Mouse (Mus musculus): ENCODE data around the gene Mdfi. TPM values are rescaled to one million over a fixed set of nuclear protein-coding genes. Genes with fewer than 3 reads are reported as not detected.

Gene Mdfi
- polyA plus RNA-seq, 2 experiments: 1.7 to 5.2 TPM

- DNase-seq (ENCODE audit: low read depth in 3 of 3, low spot score in 3 of 3) (no peak), ATAC-seq (ENCODE audit: insufficient read depth) (peak; percentile 23; the same call in 1 of the 2 replicates)
- Histone ChIP-seq H3K9ac (replicated peaks) (no peak overlapping the region), H3K9me3 (ENCODE audit: control insufficient read depth, low read length) (no peaks in the 10 kb centered on the region; the same call in 1 of the 2 replicates), H3K27me3 (ENCODE audit: control insufficient read depth, insufficient read depth, low read length) (no peaks in the 10 kb centered on the region), H3K27ac (no peak overlapping the region), H3K36me3 (replicated peaks; ENCODE audit: control insufficient read depth, insufficient read depth, low read depth) (no peaks in the 10 kb centered on the region), H3K4me1 (replicated peaks; ENCODE audit: control insufficient read depth in 2 of 2, insufficient read depth in 2 of 2, low read length in 1 of 2) (no peaks in the 10 kb centered on the region), H3K4me3 (ENCODE audit: insufficient read depth in 1 of 2, low read depth in 2 of 2, low read length in 2 of 2) (no peak overlapping the region), H3K4me2 (ENCODE audit: low read depth) (no peak overlapping the region)
- TF ChIP-seq CTCF (IDR thresholded peaks at IDR 0.05; ENCODE audit: low read depth): no peak
- TF ChIP-seq EP300 (IDR thresholded peaks at IDR 0.05; ENCODE audit: low read depth): no peak
- 34% methylated on average over 19 of the region's 19 CpGs for WGBS (ENCODE audit: insufficient replicate concordance)
These were observed 7.6 kb upstream of the Mdfi start for GRCm38 (mm10) chr17:47841931-47842623.

- Histone ChIP-seq H3K4me3 (ENCODE audit: insufficient read depth in 1 of 2, low read depth in 2 of 2, low read length in 2 of 2) (no peak overlapping the region), H3K4me2 (ENCODE audit: low read depth) (no peak overlapping the region), H3K4me1 (replicated peaks; ENCODE audit: control insufficient read depth in 2 of 2, insufficient read depth in 2 of 2, low read length in 1 of 2) (no peaks in the 10 kb centered on the region), H3K27me3 (ENCODE audit: control insufficient read depth, insufficient read depth, low read length) (no peaks in the 10 kb centered on the region), H3K9ac (replicated peaks) (no peak overlapping the region), H3K9me3 (ENCODE audit: control insufficient read depth, low read length) (no peaks in the 10 kb centered on the region; the same call in 1 of the 2 replicates), H3K27ac (no peak overlapping the region), H3K36me3 (replicated peaks; ENCODE audit: control insufficient read depth, insufficient read depth, low read depth) (no peaks in the 10 kb centered on the region)
- DNase-seq (ENCODE audit: low read depth in 3 of 3, low spot score in 3 of 3) (no peak), ATAC-seq (ENCODE audit: insufficient read depth) (no peak)
- TF ChIP-seq EP300 (IDR thresholded peaks at IDR 0.05; ENCODE audit: low read depth) (no peak), CTCF (IDR thresholded peaks at IDR 0.05; ENCODE audit: low read depth) (no peak)
- 69% methylated on average over 8 of the region's 8 CpGs for WGBS (ENCODE audit: insufficient replicate concordance)
These were observed 7.0 kb upstream of the Mdfi start for GRCm38 (mm10) chr17:47841521-47841920.

GRCm38 (mm10) chr17:47837808-47838207 is 3.3 kb upstream of the Mdfi start:
- H3K9me3 ChIP-seq (ENCODE audit: control insufficient read depth, low read length): no peaks in the 10 kb centered on the region
- no peak overlapping the region for H3K27ac ChIP-seq
- no peak for TF ChIP-seq CTCF (IDR thresholded peaks at IDR 0.05; ENCODE audit: low read depth)
- TF ChIP-seq EP300 (IDR thresholded peaks at IDR 0.05; ENCODE audit: low read depth): no peak
- no peak for ATAC-seq (ENCODE audit: insufficient read depth)
- H3K4me3 ChIP-seq (ENCODE audit: insufficient read depth in 1 of 2, low read depth in 2 of 2, low read length in 2 of 2): no peak overlapping the region
- peaks cover 25% of the 10 kb centered on the region for H3K27me3 ChIP-seq (ENCODE audit: control insufficient read depth, insufficient read depth, low read length)
- H3K4me1 ChIP-seq (replicated peaks; ENCODE audit: control insufficient read depth in 2 of 2, insufficient read depth in 2 of 2, low read length in 1 of 2): no peaks in the 10 kb centered on the region
- no peaks in the 10 kb centered on the region for H3K36me3 ChIP-seq (replicated peaks; ENCODE audit: control insufficient read depth, insufficient read depth, low read depth)
- H3K9ac ChIP-seq (replicated peaks): no peak overlapping the region
- WGBS (ENCODE audit: insufficient replicate concordance): 23% methylated on average over 6 of the region's 6 CpGs
- no peak overlapping the region for H3K4me2 ChIP-seq (ENCODE audit: low read depth)
- no peak for DNase-seq (ENCODE audit: low read depth in 3 of 3, low spot score in 3 of 3)

- WGBS (ENCODE audit: insufficient replicate concordance): 2% methylated on average over 37 of the region's 45 CpGs
- TF ChIP-seq EP300 (IDR thresholded peaks at IDR 0.05; ENCODE audit: low read depth) (no peak), CTCF (IDR thresholded peaks at IDR 0.05; ENCODE audit: low read depth) (no peak)
- Histone ChIP-seq H3K9ac (replicated peaks) (no peak overlapping the region), H3K27me3 (ENCODE audit: control insufficient read depth, insufficient read depth, low read length) (peaks cover 27% of the 10 kb centered on the region), H3K4me3 (ENCODE audit: insufficient read depth in 1 of 2, low read depth in 2 of 2, low read length in 2 of 2) (peak overlapping the region in 1 of 2 experiments; percentile 51; a peak in 2 of 4 replicates), H3K4me2 (ENCODE audit: low read depth) (peak overlapping the region; percentile 63), H3K4me1 (replicated peaks; ENCODE audit: control insufficient read depth in 2 of 2, insufficient read depth in 2 of 2, low read length in 1 of 2) (no peaks in the 10 kb centered on the region), H3K9me3 (ENCODE audit: control insufficient read depth, low read length) (no peaks in the 10 kb centered on the region), H3K36me3 (replicated peaks; ENCODE audit: control insufficient read depth, insufficient read depth, low read depth) (no peaks in the 10 kb centered on the region), H3K27ac (no peak overlapping the region)
- ATAC-seq (ENCODE audit: insufficient read depth) (no peak), DNase-seq (ENCODE audit: low read depth in 3 of 3, low spot score in 3 of 3) (no peak)
These were observed 636 bp downstream of the Mdfi start for GRCm38 (mm10) chr17:47833628-47834481.

GRCm38 (mm10) chr17:47833029-47833627 is 1.4 kb downstream of the Mdfi start:
- under 1% methylated on average over 42 of the region's 45 CpGs for WGBS (ENCODE audit: insufficient replicate concordance)
- no peak for DNase-seq (ENCODE audit: low read depth in 3 of 3, low spot score in 3 of 3)
- Histone ChIP-seq H3K27ac (no peak overlapping the region), H3K4me3 (ENCODE audit: insufficient read depth in 1 of 2, low read depth in 2 of 2, low read length in 2 of 2) (peak overlapping the region; percentile 34 to 51), H3K36me3 (replicated peaks; ENCODE audit: control insufficient read depth, insufficient read depth, low read depth) (no peaks in the 10 kb centered on the region), H3K4me2 (ENCODE audit: low read depth) (peak overlapping the region; percentile 63), H3K27me3 (ENCODE audit: control insufficient read depth, insufficient read depth, low read length) (peaks cover 27% of the 10 kb centered on the region), H3K9ac (replicated peaks) (no peak overlapping the region), H3K4me1 (replicated peaks; ENCODE audit: control insufficient read depth in 2 of 2, insufficient read depth in 2 of 2, low read length in 1 of 2) (no peaks in the 10 kb centered on the region), H3K9me3 (ENCODE audit: control insufficient read depth, low read length) (no peaks in the 10 kb centered on the region)
- no peak for TF ChIP-seq CTCF (IDR thresholded peaks at IDR 0.05; ENCODE audit: low read depth)
- no peak; the same call in 1 of the 2 replicates for ATAC-seq (ENCODE audit: insufficient read depth)
